Mouse (Mus musculus) brain, adult 10 weeks (tissue): Measurements from ENCODE around the gene Pdcd5. TPM values are rescaled to one million over a fixed set of nuclear protein-coding genes. Genes with fewer than 3 reads are reported as not detected.

ENCODE experiments used
- polyA plus RNA-seq: library from polyadenylated mRNA; stranded (reverse); fragments of 350-450 nt; fragmentation: Illumina TruSeq; extraction: RNeasy Lipid Tissue Mini Kit (QIAGEN cat#74804); gene quantifications from one replicate; pipeline ENCODE4 v1.2.3, GENCODE M21; 2015; ENCODE audit warnings: low read depth, low replicate concordance

Pdcd5 gene
- polyA plus RNA-seq, result 113 TPM

DNA sequence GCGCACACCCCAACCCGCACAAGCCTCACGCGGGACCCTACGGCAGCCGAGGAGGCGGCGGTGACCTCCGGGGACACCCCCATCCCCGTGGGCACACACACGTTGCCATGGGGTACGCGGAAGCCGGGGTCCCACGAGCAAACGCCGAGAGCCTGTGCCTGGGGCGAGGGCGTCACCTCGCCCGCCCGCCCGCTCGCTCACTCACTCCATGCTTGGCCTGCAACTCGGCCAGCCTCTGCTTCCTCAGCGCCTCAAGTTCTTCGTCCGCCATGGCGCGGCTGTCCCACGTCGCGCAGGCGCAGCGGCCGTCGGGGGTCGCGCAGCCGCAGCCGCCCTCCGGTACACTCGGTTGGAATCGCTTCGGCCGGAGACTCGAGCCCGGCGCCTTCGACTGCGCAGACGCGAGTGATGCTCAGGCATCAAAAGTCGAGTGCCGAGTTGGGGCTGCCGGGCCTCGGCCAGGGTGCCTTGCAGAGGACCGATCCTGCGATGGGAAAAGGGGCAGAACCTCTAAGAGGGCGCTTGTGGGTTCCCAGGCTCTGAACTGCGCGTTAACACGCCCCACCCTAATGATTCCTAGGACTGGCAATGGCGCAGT is at the start of gene Pdcd5:
Gene Pdcd5 (minus strand): TSS at position 421 of the 598 bp plus-strand sequence.

Other genes starting within 250 kb of the Pdcd5 start
- gene Slc7a9, start 198.7 kb downstream of the Pdcd5 start, polyA plus RNA-seq, result not detected
- gene Tdrd12, start 109.8 kb downstream of the Pdcd5 start, polyA plus RNA-seq, result 0.12 TPM
- gene Nudt19, start 91.2 kb downstream of the Pdcd5 start, polyA plus RNA-seq, result 163 TPM
- 0.22 TPM for gene Rgs9bp, start 61.9 kb downstream of the Pdcd5 start, polyA plus RNA-seq
- 26.4 TPM for gene Ankrd27, start 61.3 kb downstream of the Pdcd5 start, polyA plus RNA-seq
- 22.1 TPM for gene Dpy19l3, start 106.9 kb upstream of the Pdcd5 start, polyA plus RNA-seq
- 9.5 TPM for gene Zfp507, start 155.5 kb upstream of the Pdcd5 start, polyA plus RNA-seq